Mouse (Mus musculus): ENCODE measurements at regions not wholly inside any gene's neighbourhood (a gene's known extent, or its start where the extent isn't known, plus 50 kb on each side); places are given as distances from the start of the nearest gene placed in this dataset.
A peak's percentile ranks its signal among the peaks of the same experiment; 100 is the strongest.
"Not testable (repeated sequence)": the region's sequence is repeated elsewhere in the genome, so short reads cannot be mapped to it uniquely, and the experiment has no call there.

- Histone ChIP-seq H3K79me2 (ENCODE audit: control insufficient read depth, insufficient read depth, low read length, poor library complexity) (no peaks in the 10 kb centered on the region), H3K4me1 (ENCODE audit: control insufficient read depth in 1 of 2, insufficient read depth in 2 of 2, low read length in 2 of 2) (no peaks in the 10 kb centered on the region), H3K27ac (ENCODE audit: control insufficient read depth, low read depth, low read length) (no peak overlapping the region), H3K9ac (ENCODE audit: control insufficient read depth, low read depth, low read length, poor library complexity, severe bottlenecking) (no peak overlapping the region), H3K27me3 (ENCODE audit: control insufficient read depth in 1 of 2, insufficient read depth in 2 of 2, low read length in 2 of 2) (no peaks in the 10 kb centered on the region), H3K36me3 (ENCODE audit: control insufficient read depth in 1 of 2, insufficient read depth in 2 of 2, low read length in 2 of 2) (no peaks in the 10 kb centered on the region), H3K9me3 (replicated peaks; ENCODE audit: insufficient read depth, low read length) (no peaks in the 10 kb centered on the region), H3K4me3 (ENCODE audit: control insufficient read depth in 1 of 2, insufficient read depth in 1 of 2, low read depth in 2 of 2, low read length in 2 of 2) (no peak overlapping the region)
- DNase-seq (ENCODE audit: low read depth, low spot score): no peak
- TF ChIP-seq CTCF (IDR thresholded peaks at IDR 0.05 in 2 of 3, conservative IDR thresholded peaks at IDR 0.05 in 1 of 3; ENCODE audit: control insufficient read depth in 1 of 3, insufficient read depth in 1 of 3, low read depth in 2 of 3, low read length in 3 of 3, poor library complexity in 1 of 3, severe bottlenecking in 1 of 3) (0 out of 6 replicates have a peak, but pooled peaks of 1 of the 3 experiments have one; percentile 7), USF2 (IDR thresholded peaks at IDR 0.05; ENCODE audit: borderline replicate concordance in 1 of 2, insufficient read depth in 1 of 2, low read depth in 1 of 2, low read length in 2 of 2) (no peak)
Measured at GRCm38 (mm10) chr17:69850075-69850474, 118.8 kb upstream of the Dlgap1 start.

GRCm38 (mm10) chr17:69879958-69880357, 88.9 kb upstream of the Dlgap1 start:
- not testable (repeated sequence) for H3K79me2 ChIP-seq (ENCODE audit: control insufficient read depth, insufficient read depth, low read length, poor library complexity); H3K9ac ChIP-seq (ENCODE audit: control insufficient read depth, low read depth, low read length, poor library complexity, severe bottlenecking); H3K4me1 ChIP-seq (ENCODE audit: control insufficient read depth in 1 of 2, insufficient read depth in 2 of 2, low read length in 2 of 2); H3K27me3 ChIP-seq (ENCODE audit: control insufficient read depth in 1 of 2, insufficient read depth in 2 of 2, low read length in 2 of 2); H3K4me3 ChIP-seq (ENCODE audit: control insufficient read depth in 1 of 2, insufficient read depth in 1 of 2, low read depth in 2 of 2, low read length in 2 of 2); H3K9me3 ChIP-seq (replicated peaks; ENCODE audit: insufficient read depth, low read length); H3K36me3 ChIP-seq (ENCODE audit: control insufficient read depth in 1 of 2, insufficient read depth in 2 of 2, low read length in 2 of 2); DNase-seq (ENCODE audit: low read depth, low spot score); H3K27ac ChIP-seq (ENCODE audit: control insufficient read depth, low read depth, low read length)

GRCm38 (mm10) chr17:69893980-69894379, 74.9 kb upstream of the Dlgap1 start:
- Histone ChIP-seq H3K27me3 (ENCODE audit: control insufficient read depth in 1 of 2, insufficient read depth in 2 of 2, low read length in 2 of 2) (no peaks in the 10 kb centered on the region), H3K27ac (ENCODE audit: control insufficient read depth, low read depth, low read length) (no peak overlapping the region), H3K9ac (ENCODE audit: control insufficient read depth, low read depth, low read length, poor library complexity, severe bottlenecking) (no peak overlapping the region), H3K9me3 (replicated peaks; ENCODE audit: insufficient read depth, low read length) (no peaks in the 10 kb centered on the region), H3K4me3 (ENCODE audit: control insufficient read depth in 1 of 2, insufficient read depth in 1 of 2, low read depth in 2 of 2, low read length in 2 of 2) (no peak overlapping the region), H3K79me2 (ENCODE audit: control insufficient read depth, insufficient read depth, low read length, poor library complexity) (no peaks in the 10 kb centered on the region), H3K36me3 (ENCODE audit: control insufficient read depth in 1 of 2, insufficient read depth in 2 of 2, low read length in 2 of 2) (no peaks in the 10 kb centered on the region), H3K4me1 (ENCODE audit: control insufficient read depth in 1 of 2, insufficient read depth in 2 of 2, low read length in 2 of 2) (no peaks in the 10 kb centered on the region)
- DNase-seq (ENCODE audit: low read depth, low spot score): no peak
- no peak for TF ChIP-seq KAT2A (conservative IDR thresholded peaks at IDR 0.05; ENCODE audit: low read depth, low read length)
